Mouse (Mus musculus) embryonic facial prominence, embryonic 12.5 days (tissue): ENCODE data around the gene Exoc3l. TPM values are rescaled to one million over a fixed set of nuclear protein-coding genes. Genes with fewer than 3 reads are reported as not detected.
A peak's percentile ranks its signal among the peaks of the same experiment; 100 is the strongest.

Experiments used
- ATAC-seq: fragments of 200-750 bp; cut with Nextera tagmentation; 2 replicates; pipeline ENCODE4 v1.8.0; 2017; ENCODE audit not compliant: insufficient number of reproducible peaks, insufficient read depth, low FRiP score, low TSS enrichment
- H3K27ac ChIP-seq: fragments of 300-500 bp; sonication (generic); 2 replicates; pipeline ENCODE4 v1.5.1; 2016; ENCODE audit warnings: mild to moderate bottlenecking
- H3K27me3 ChIP-seq: fragments of 300-500 bp; sonication (generic); 2 replicates; pipeline ENCODE4 v1.6.1; 2016; ENCODE audit warnings: mild to moderate bottlenecking, moderate library complexity
- H3K36me3 ChIP-seq: fragments of 300-500 bp; sonication (generic); 2 replicates; pipeline ENCODE4 v1.6.1; 2016; ENCODE audit warnings: mild to moderate bottlenecking
- H3K4me1 ChIP-seq: fragments of 300-500 bp; sonication (generic); 2 replicates; pipeline ENCODE4 v1.6.1; 2016
- H3K4me2 ChIP-seq: fragments of 300-500 bp; sonication (generic); replicated peaks from 2 replicates; pipeline ENCODE4 v1.6.1; 2016; ENCODE audit warnings: mild to moderate bottlenecking, moderate library complexity
- H3K4me3 ChIP-seq: fragments of 300-500 bp; sonication (generic); 2 replicates; pipeline ENCODE4 v1.5.1; 2016; ENCODE audit warnings: mild to moderate bottlenecking
- H3K9ac ChIP-seq: fragments of 300-500 bp; sonication (generic); 2 replicates; pipeline ENCODE4 v1.6.1; 2016; ENCODE audit warnings: mild to moderate bottlenecking, moderate library complexity
- H3K9me3 ChIP-seq: fragments of 300-500 bp; sonication (generic); 2 replicates; pipeline ENCODE4 v1.6.1; 2016; ENCODE audit warnings: mild to moderate bottlenecking, moderate library complexity
- WGBS: fragments of 180-500 bp; shearing (Covaris S2); methylation state at CpG from one replicate; pipeline ENCODE4 v1.1.7; 2016; 5-methylcytosine and 5-hydroxymethylcytosine counted together
- polyA plus RNA-seq: library from polyadenylated mRNA; unstranded; fragments of >200 nt; fragmentation: Nextera tagmentation; extraction: Ambion mirVana; gene quantifications from 2 replicates; pipeline ENCODE4 v1.2.1, GENCODE M21; 2016

Exoc3l gene
- polyA plus RNA-seq, 1 experiment from 2014 or later: 12.8 TPM

DNA sequence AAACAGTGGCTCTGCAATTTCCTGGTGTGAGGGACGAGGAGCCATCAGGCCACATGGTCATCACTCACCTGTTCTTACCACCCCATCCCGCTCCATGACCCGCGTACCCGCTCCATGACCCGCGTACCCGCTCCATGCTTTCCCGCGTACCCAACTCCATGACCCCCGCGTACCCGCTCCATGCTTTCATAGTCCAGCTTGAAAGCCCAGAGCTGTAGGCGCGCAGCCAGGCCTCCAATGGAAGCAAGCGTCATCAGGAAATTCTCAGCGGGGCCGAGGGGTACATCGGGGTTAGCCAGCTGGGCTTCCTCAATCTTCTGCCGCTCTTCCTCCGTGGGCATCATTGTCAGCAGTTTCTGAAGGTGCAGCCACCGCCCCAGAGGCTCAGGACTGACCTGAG, 35.6 kb upstream of the Exoc3l start:
- peaks cover 77% of the 10 kb centered on the region for H3K36me3 ChIP-seq
- ATAC-seq: no peak
- WGBS: 96% methylated on average over 22 of the region's 22 CpGs

GRCm38 (mm10) chr8:105330325-105330724, 34.4 kb upstream of the Exoc3l start:
- WGBS: 95% methylated on average over 12 of the region's 12 CpGs
- Histone ChIP-seq H3K9ac (no peak overlapping the region), H3K4me1 (peaks cover 8% of the 10 kb centered on the region), H3K4me3 (no peak overlapping the region), H3K27ac (no peak overlapping the region), H3K36me3 (peaks cover 66% of the 10 kb centered on the region), H3K9me3 (no peaks in the 10 kb centered on the region), H3K4me2 (no peak overlapping the region), H3K27me3 (no peaks in the 10 kb centered on the region)
- no peak for ATAC-seq

More for the DNA sequence above, 35.6 kb upstream of the Exoc3l start:
- no peaks in the 10 kb centered on the region for H3K27me3 ChIP-seq
- H3K9ac ChIP-seq: no peak overlapping the region
- H3K4me3 ChIP-seq: no peak overlapping the region
- peaks cover 5% of the 10 kb centered on the region for H3K4me1 ChIP-seq
- no peak overlapping the region for H3K4me2 ChIP-seq
- H3K27ac ChIP-seq: no peak overlapping the region
- no peaks in the 10 kb centered on the region for H3K9me3 ChIP-seq

DNA sequence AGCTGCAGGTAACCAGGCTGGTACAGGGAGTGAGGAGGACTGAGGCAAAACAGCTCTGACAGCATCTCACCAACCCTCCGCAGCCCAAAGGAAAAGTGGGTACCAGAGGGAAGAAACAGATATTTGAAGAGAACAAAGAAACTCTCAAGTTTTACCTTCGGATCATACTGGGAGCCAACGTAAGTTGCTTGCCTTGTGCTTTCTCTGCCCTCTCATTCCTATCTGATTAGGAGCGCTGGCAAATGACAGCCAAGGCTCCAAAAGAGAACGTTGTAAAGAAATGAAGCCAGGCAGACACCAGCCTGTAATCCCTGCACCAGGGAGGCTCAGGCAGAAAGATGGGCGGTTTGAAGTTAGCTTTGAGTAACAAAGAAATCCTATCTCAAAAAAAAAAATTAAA, 31.1 kb upstream of the Exoc3l start:
- Histone ChIP-seq H3K9me3 (no peaks in the 10 kb centered on the region), H3K4me3 (peak overlapping the region; percentile 80), H3K4me2 (peak overlapping the region; percentile 84), H3K27ac (peak overlapping the region; percentile 82; the same call in 1 of the 2 replicates), H3K36me3 (peaks cover 51% of the 10 kb centered on the region), H3K4me1 (peaks cover 13% of the 10 kb centered on the region), H3K9ac (peak overlapping the region; percentile 87), H3K27me3 (no peaks in the 10 kb centered on the region)
- no peak for ATAC-seq
- WGBS: 46% methylated on average over 6 of the region's 6 CpGs

DNA sequence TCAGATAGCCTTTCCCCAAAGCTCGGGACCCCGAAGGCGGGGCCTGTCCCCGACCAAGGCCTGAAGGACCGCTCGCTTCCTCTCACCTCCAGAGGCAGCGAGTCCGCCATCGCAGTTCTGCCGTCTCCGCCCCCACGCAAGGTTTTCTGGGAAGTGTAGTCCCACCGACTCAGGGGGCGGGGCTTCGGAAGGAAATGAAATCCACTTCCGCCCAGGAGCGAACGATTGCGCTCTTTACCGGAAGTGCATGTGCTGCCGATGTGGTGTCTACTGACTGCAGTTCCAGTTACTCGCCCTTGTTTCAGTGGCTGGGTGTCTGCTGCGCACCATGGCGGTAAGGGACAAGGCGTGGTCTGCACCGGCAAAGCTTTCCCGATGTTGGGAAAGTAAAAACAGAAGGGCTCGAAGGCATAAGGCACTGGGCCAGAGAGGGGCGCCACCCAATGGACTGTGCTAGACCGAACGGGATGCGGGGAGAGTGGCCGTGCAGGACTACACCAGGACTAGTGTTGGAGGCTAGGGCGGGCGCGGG, 30.3 kb upstream of the Exoc3l start, which contains the start of the genes Lrrc29 and Tmem208:
Lrrc29 (minus strand) TSS at position 138 of the 532 bp plus-strand sequence.
Tmem208 (plus strand) TSS at position 214 of the 532 bp plus-strand sequence.
- peak within 1 kb of the TSS; percentile 82 for H3K27ac ChIP-seq
- H3K4me3 ChIP-seq: peak within 1 kb of the TSS; percentile 80
- WGBS: under 1% methylated on average over 36 of the region's 36 CpGs
- no peaks in the 10 kb centered on the region for H3K27me3 ChIP-seq
- H3K9me3 ChIP-seq: no peaks in the 10 kb centered on the region
- peak within 1 kb of the TSS; percentile 87 for H3K9ac ChIP-seq
- peak within 1 kb of the TSS; percentile 86 for H3K4me2 ChIP-seq
- H3K4me1 ChIP-seq: peaks cover 13% of the 10 kb centered on the region
- peak; percentile 89 for ATAC-seq
- H3K36me3 ChIP-seq: peaks cover 43% of the 10 kb centered on the region

- WGBS: 1% methylated on average over 12 of the region's 12 CpGs
- Histone ChIP-seq H3K4me3 (peak overlapping the region; percentile 80), H3K4me1 (peaks cover 13% of the 10 kb centered on the region), H3K36me3 (peaks cover 38% of the 10 kb centered on the region), H3K27me3 (no peaks in the 10 kb centered on the region), H3K9ac (peak overlapping the region; percentile 87), H3K9me3 (no peaks in the 10 kb centered on the region), H3K27ac (peak overlapping the region; percentile 82), H3K4me2 (peak overlapping the region; percentile 86)
- peak; percentile 42 for ATAC-seq
Observed at GRCm38 (mm10) chr8:105325641-105326093, 29.8 kb upstream of the Exoc3l start.

GRCm38 (mm10) chr8:105323183-105323582, 27.3 kb upstream of the Exoc3l start:
- ATAC-seq: no peak
- Histone ChIP-seq H3K27me3 (no peaks in the 10 kb centered on the region), H3K4me1 (peaks cover 13% of the 10 kb centered on the region), H3K4me2 (no peak overlapping the region), H3K4me3 (no peak overlapping the region), H3K36me3 (peaks cover 30% of the 10 kb centered on the region), H3K27ac (no peak overlapping the region), H3K9me3 (no peaks in the 10 kb centered on the region), H3K9ac (no peak overlapping the region)
- 87% methylated on average over 4 of the region's 4 CpGs for WGBS

- no peak overlapping the region for H3K9ac ChIP-seq
- H3K27ac ChIP-seq: no peak overlapping the region
- no peaks in the 10 kb centered on the region for H3K9me3 ChIP-seq
- no peaks in the 10 kb centered on the region for H3K4me1 ChIP-seq
- no peak overlapping the region for H3K4me3 ChIP-seq
- H3K4me2 ChIP-seq: no peak overlapping the region
- 84% methylated on average over 11 of the region's 11 CpGs for WGBS
- ATAC-seq: no peak
- H3K27me3 ChIP-seq: no peaks in the 10 kb centered on the region
- peaks cover 54% of the 10 kb centered on the region for H3K36me3 ChIP-seq
Observed at GRCm38 (mm10) chr8:105318662-105319190, 22.8 kb upstream of the Exoc3l start.

DNA sequence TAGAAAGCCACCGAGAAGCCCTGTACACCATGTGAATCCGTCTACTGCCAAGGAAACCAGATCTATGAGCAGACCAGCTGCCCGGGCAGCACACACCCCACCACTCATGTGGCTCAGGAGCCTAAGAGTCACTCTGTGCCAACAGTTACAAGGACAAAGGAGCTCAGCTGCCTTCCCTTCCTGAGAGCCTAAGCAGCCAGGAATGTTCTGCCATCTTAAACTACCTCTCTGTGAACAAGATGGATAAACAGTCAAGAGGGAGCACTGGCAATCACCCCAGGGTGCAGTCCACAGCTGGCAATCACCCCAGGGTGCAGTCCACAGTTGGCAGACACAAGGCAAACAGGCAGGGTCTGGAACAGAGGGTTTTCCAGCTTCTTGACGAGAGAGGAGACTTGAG, 22.0 kb upstream of the Exoc3l start:
- Histone ChIP-seq H3K27ac (no peak overlapping the region), H3K4me1 (no peaks in the 10 kb centered on the region), H3K36me3 (peaks cover 59% of the 10 kb centered on the region), H3K4me3 (no peak overlapping the region), H3K9ac (no peak overlapping the region), H3K4me2 (no peak overlapping the region), H3K9me3 (no peaks in the 10 kb centered on the region), H3K27me3 (no peaks in the 10 kb centered on the region)
- WGBS: 95% methylated on average over 4 of the region's 4 CpGs
- no peak for ATAC-seq

- Histone ChIP-seq H3K9ac (no peak overlapping the region), H3K36me3 (peaks cover 69% of the 10 kb centered on the region), H3K9me3 (no peaks in the 10 kb centered on the region), H3K4me3 (no peak overlapping the region), H3K27ac (no peak overlapping the region), H3K4me1 (no peaks in the 10 kb centered on the region), H3K4me2 (no peak overlapping the region), H3K27me3 (no peaks in the 10 kb centered on the region)
- ATAC-seq: no peak
- 90% methylated on average over 18 of the region's 18 CpGs for WGBS
Observed at GRCm38 (mm10) chr8:105315073-105315769, 19.3 kb upstream of the Exoc3l start.

DNA sequence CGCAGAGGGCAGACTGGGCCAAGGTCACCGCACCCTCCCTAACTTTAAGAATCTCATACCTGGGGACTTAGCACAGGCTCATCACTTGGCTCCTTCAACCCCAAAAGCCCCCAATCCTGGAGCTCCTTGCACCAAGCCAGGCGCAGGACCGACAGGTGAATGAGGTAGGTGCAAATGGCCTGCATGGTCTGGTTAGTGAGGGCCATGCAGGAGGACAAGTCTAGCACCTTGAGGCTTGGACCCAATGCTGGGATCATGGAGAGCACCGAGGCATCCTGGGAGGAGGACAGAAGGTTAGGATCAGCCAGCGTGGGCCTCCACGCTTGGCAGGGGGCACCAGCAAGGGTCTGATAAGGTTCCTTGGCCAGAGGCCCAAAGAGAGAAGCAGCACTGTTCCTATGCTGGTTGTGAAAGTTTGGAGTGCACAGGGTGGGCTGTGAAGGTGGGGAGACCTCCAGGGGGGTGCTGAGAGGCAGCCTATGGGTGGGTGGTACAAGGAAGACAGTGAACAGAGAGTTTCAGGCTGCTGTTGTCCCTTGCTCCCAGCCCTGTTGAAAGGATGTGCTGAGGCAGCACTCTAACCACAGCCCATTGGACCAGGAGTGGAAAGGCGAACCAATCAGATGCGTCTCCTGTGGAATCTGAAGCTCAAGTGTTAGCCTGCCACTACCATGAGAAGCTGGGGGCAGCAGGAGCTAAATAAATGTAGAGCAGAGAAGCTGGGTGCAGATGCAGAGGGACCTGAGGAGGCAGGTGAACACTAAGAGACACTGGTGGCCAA, 17.9 kb upstream of the Exoc3l start:
- Histone ChIP-seq H3K27me3 (no peaks in the 10 kb centered on the region), H3K27ac (no peak overlapping the region), H3K9me3 (no peaks in the 10 kb centered on the region), H3K4me3 (no peak overlapping the region), H3K4me1 (no peaks in the 10 kb centered on the region), H3K36me3 (peaks cover 59% of the 10 kb centered on the region), H3K4me2 (no peak overlapping the region), H3K9ac (no peak overlapping the region)
- 79% methylated on average over 9 of the region's 9 CpGs for WGBS
- ATAC-seq: no peak

DNA sequence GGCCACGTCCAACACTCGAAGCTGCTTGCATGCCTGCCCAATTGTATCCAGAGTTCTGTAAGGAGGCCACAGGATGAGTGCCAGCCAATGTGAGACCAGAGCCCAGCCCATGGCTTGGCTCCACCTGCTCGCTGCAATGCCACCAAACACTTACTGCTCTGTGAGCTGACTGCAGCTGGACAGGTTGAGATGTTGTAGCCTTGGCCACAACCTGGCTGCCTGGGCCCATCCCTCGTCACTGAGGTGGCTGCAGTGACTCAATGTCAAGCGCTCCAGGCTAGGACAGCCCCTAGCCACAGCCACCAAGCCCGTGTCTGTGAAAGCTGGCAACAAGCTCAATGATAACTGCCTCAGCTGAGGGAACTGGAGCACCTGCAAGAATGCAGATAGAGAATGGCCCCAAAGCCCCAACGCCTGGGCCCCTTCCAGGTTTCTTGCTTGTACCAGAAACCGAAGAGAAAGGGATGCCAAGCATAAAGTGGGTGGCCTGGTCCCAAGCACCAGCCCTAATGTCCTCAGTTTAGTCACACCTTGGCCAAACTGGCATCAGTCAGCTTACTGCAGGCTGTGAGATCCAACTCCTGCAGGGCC, 17.1 kb upstream of the Exoc3l start:
- Histone ChIP-seq H3K4me2 (no peak overlapping the region), H3K27ac (no peak overlapping the region), H3K27me3 (no peaks in the 10 kb centered on the region), H3K36me3 (peaks cover 64% of the 10 kb centered on the region), H3K9me3 (no peaks in the 10 kb centered on the region), H3K9ac (no peak overlapping the region), H3K4me3 (no peak overlapping the region), H3K4me1 (no peaks in the 10 kb centered on the region)
- ATAC-seq: no peak
- WGBS: 88% methylated on average over 8 of the region's 8 CpGs
